Mouse (Mus musculus) kidney, adult 11 months (tissue): Measurements from ENCODE around the gene Zdhhc22.

Experiments used
- DNase-seq: peaks from one replicate; pipeline ENCODE4 v3.0.0; 2022

Zdhhc22 gene

GRCm38 (mm10) chr12:86989890-86990754 is at the start of gene Zdhhc22:
Zdhhc22 (minus strand) TSS chr12:86990430.
- no peak for DNase-seq

GRCm38 (mm10) chr12:87036631-87037030 is 46.4 kb upstream of the Zdhhc22 start:
- no peak for DNase-seq

- DNase-seq, result no peak
Measured at GRCm38 (mm10) chr12:87031163-87031763, 41.0 kb upstream of the Zdhhc22 start.

GRCm38 (mm10) chr12:87029251-87029976 is 39.2 kb upstream of the Zdhhc22 start:
- no peak for DNase-seq

- no peak for DNase-seq
Measured at GRCm38 (mm10) chr12:87028068-87028467, 37.8 kb upstream of the Zdhhc22 start.

- no peak for DNase-seq
Measured at GRCm38 (mm10) chr12:87027391-87027790, 37.2 kb upstream of the Zdhhc22 start.

- DNase-seq, result no peak
Measured at GRCm38 (mm10) chr12:87026871-87027240, 36.6 kb upstream of the Zdhhc22 start.

GRCm38 (mm10) chr12:87026109-87026870 is 36.1 kb upstream of the Zdhhc22 start:
- DNase-seq, result no peak

- DNase-seq, result no peak
Measured at GRCm38 (mm10) chr12:87023456-87023855, 33.2 kb upstream of the Zdhhc22 start.

GRCm38 (mm10) chr12:87022006-87022405 is 31.8 kb upstream of the Zdhhc22 start:
- no peak for DNase-seq

GRCm38 (mm10) chr12:87021040-87021439 is 30.8 kb upstream of the Zdhhc22 start, which contains the start of gene Tmem63c:
Tmem63c (plus strand) TSS chr12:87021340.
- DNase-seq, result no peak

- DNase-seq, result no peak
Measured at GRCm38 (mm10) chr12:87018756-87019155, 28.5 kb upstream of the Zdhhc22 start.

GRCm38 (mm10) chr12:87017041-87017440 is 26.8 kb upstream of the Zdhhc22 start:
- no peak for DNase-seq

- no peak for DNase-seq
Measured at GRCm38 (mm10) chr12:87004596-87004995, 14.4 kb upstream of the Zdhhc22 start.

GRCm38 (mm10) chr12:87003606-87004005 is 13.4 kb upstream of the Zdhhc22 start:
- DNase-seq, result no peak

- DNase-seq, result no peak
Measured at GRCm38 (mm10) chr12:87002815-87003214, 12.6 kb upstream of the Zdhhc22 start.

- DNase-seq, result no peak
Measured at GRCm38 (mm10) chr12:87002209-87002608, 12.0 kb upstream of the Zdhhc22 start.

GRCm38 (mm10) chr12:87000840-87001176 is 10.6 kb upstream of the Zdhhc22 start:
- DNase-seq, result no peak

GRCm38 (mm10) chr12:87000151-87000839 is 10.1 kb upstream of the Zdhhc22 start:
- no peak for DNase-seq

- no peak for DNase-seq
Measured at GRCm38 (mm10) chr12:86999283-86999820, 9.1 kb upstream of the Zdhhc22 start.

- no peak for DNase-seq
Measured at GRCm38 (mm10) chr12:86998699-86999098, 8.5 kb upstream of the Zdhhc22 start.

GRCm38 (mm10) chr12:86995931-86996330 is 5.7 kb upstream of the Zdhhc22 start:
- no peak for DNase-seq
